Mouse (Mus musculus) kidney, postnatal 4 days (tissue): ENCODE data around the gene Tmem168.

Experiments used
- DNase-seq, 2 experiments: peaks; one replicate each; pipeline ENCODE4 v3.0.0; 2021; ENCODE audit warnings: mixed read lengths in 2 of 2

Gene Tmem168

DNA sequence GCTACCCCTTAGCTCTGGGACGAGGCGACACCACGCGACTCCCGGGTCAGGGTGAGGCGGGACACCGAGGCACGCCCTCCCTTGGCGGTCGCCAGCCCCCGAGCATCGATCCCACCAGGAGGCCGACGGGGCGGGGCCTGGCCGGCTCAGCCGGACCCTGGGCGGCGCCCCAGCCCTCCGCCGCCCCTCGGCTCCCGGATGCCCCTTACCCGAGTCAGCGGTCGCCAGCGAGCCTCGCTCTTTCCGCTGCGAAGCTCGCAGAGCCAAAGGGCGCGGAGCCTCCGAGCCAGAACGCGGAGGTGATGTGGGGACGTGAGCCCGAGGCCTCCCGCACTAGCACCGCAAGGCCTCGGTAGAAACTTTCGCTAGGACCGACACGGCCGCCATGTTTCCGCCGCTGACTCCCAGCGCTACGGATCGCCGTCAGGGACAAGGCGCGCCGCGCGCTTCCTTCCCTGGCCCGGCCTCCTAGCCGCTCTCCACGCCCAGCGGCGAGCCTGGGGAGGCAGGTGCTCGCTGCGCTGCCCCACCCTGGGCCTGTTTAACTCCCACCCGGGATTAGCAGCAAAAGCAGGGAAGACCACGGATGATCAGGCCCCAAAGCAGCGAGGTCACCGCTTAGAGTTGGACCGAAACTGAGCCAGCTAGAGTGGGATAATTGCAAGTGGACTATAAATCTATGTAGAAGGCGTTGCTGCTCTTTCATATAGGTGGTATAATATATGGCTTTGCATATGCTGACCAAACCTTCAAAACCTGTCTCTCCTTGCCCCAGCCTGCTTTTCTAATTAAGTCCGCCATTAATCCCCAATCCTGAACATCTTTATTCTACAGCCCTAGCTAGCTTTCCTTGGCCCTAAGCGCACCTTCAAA, at the start of gene Tmem168:
Gene Tmem168, minus strand, starts transcription at position 480 of the 873 bp plus-strand sequence.
- DNase-seq = peak; percentile 96 to 97

DNA sequence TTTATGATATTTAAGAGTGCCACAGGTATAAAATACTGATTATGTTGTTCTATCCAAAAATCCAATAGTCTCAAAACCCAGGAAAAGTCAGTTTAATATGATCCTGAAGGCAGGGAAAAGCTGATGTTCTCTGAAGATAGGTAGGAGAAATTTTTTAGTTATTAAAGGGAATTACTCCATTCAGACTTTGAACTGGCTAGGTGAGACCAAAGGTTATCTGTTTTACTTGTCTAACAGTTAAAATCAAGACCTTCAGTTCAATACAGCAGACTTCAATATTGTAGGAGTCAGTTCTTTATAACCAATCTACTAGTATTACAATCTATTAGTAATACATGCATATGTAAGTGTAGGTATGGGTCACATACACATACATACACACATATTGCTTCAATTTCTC, 46.2 kb upstream of the Tmem168 start:
- no peak for DNase-seq

DNA sequence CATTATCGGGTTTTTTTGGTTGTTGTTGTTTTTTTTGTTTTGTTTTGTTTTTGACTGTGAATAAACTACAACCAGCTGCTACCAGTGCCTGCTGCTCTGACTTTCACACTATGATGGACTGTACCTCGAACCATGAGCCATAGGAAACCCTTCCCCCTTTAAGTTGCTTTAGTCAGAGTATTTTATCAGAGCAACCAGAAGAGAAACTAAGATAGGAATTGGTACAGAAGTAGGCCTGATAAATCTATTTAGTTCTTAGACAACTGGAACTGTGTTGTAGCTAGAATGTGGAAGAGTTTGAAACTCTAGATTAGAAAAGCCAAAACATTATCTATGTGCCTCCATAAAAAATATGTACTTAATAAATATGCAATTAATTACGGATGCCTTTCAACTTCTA, 44.4 kb upstream of the Tmem168 start:
- no peak for DNase-seq

DNA sequence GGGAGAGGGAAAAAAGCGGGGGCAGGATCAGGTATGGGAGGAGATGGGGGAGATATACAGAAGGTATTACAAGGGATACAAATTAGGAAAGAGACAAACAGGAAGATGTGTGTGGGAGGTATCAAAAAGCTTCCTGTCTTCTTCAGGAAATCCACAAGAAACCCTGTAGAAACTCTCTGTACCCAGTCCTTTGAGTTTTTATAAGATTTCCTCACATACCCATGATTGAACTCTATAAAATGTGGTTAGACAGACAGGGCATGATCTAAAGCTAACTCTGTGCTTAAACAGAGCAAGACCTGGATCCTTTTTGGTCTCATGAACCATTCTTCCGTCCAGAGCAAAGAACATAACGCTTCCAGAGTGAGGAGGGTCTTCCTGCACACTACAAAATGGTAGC, 43.0 kb upstream of the Tmem168 start:
- DNase-seq = no peak

DNA sequence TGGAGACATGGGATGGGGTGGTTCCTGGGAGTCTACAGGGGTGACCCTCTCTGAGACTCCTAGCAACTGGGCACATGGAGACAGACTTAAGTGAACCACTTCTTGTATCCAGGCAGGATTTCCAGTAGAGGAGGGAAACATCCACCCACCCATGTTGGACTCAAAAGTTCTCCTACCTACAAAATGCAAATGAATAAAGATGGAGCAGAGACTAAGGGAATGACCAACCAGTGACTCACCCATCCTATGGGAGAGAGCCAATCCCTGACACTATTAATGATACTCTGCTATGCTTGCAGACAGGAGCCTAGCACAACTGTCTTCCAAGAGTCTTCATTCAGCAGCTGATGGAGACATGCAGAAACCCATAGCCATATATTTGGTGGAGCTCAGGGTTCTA, 40.4 kb upstream of the Tmem168 start:
- no peak for DNase-seq

DNA sequence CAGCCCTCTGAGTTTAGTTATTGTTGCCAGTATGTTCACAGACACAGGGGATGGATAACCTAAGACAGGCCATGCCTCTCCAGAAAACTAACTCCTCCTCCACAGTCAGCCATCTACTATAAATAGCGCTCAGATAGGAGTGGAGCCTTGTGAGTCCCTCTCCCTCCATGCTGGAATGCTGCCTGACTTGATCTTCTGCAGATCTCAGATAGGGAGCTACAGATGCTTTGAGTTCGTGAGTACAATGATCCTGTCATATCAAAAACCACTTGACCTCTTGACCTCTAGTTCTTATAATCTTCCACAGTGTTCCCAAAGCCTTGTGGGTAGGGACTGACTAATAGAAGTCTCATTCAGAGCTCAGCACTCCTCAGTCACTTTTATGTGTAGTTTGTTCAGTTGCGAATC, 28.7 kb upstream of the Tmem168 start:
- no peak for DNase-seq

DNA sequence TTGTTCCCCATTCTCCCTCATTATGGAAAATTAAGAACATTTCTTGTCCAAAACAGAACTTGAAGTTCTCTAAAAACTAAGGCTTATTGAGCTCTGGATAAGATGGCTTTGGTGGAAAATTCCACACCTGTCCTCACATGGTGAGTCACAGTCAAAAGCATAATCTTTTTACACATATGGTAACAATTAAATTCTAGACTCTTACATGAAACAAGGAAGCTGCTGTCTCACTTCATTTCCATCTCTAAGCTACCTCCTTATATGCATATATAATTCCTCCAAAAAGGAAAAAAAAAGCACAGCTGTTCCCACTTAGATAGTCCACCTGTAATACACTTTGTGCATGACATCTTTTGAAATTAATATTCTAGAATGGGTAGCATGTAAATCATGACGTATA, 24.7 kb upstream of the Tmem168 start:
- no peak for DNase-seq

DNA sequence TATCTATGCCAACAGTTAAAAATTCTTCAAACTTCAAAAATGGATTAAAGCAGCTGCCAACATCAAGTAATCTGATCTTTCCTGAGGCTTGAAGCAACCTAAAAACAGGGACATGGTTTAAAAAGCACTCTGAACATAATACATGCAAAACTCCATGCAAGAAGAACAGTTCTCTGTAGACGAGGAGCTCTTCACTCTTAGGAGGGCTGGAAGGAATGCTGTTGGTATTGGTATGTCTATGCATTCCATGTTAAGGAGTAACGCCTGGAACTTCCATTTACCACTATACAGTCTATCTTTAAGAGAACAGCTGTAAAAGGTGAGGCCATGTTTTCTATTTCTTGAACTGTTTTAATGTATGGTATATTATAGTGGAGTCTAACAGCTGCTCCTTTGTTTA, 22.7 kb upstream of the Tmem168 start:
- DNase-seq = no peak

DNA sequence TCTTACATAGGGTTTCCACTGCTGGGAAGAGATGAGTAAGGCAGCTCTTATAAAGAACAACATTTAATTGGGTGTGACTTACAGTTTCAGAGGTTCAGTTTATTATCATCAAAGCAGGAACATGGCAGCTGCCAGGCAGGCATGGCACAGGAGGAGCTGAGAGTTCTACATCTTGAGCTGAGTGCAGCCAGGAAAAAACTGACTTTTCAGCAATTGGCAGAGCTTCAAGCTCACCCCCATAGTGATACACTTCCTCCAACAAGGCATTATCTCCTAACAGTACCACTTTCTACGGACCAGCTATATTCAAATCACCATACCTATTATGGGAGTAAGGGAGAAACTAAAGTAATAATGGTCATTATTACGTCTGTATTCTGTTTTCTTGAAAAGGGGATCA, 11.7 kb upstream of the Tmem168 start:
- DNase-seq = no peak

DNA sequence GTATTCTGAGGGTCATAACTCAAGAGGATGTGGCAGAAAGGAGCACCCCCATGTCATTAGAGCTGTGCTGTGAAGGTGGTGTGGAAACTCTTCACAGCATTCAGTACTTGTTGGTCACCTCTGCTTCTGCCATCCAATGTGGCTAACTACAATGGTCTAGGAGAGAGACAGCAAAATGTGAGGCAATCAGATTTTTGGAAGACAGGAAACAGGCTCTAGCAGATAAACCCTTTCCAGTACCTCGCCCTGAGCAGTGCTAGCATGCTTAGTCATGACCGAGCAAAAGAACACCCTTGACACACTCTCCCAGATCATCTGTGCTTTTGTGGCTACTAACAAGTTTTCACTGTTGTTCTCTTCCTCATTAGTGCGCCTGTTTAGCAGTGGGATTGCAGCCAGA, 9.2 kb upstream of the Tmem168 start:
- DNase-seq = no peak

DNA sequence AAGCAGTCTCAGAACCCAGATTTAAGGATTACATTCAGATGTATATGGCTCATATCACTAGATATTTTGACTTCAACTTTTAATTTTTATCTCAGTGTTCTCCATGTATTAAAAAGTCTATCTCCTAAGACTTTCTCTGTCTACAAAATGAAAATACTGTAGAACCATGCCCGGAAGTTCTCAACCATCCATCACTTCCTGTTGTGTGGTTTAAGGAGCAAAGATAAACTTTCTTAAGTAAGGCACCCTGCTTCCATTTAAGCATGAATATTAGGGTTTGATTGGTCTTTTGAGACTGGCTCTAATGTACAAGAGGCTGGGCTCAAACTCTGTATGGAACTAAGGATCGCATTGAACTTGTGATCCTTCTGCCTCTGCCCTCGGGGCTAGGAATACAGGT, 6.7 kb upstream of the Tmem168 start:
- no peak for DNase-seq

DNA sequence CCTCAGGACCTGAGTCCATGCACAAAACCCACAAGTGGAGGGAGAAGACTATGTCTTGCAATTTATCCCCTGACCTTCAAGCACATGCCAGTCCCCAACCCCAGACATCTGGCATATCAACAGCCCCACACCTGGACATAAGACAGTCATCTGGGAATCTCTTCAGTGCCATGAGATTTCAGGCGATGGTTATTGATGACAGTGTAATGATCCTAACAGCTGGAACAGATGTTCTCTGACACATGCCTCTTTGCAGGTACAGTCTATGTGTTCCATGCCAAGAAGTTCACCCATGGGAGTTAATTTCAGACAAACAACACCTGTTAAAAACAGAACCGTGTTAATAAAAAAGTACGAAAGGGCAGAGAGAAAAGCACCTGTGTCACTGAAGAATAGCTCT, 5.8 kb upstream of the Tmem168 start:
- no peak for DNase-seq

DNA sequence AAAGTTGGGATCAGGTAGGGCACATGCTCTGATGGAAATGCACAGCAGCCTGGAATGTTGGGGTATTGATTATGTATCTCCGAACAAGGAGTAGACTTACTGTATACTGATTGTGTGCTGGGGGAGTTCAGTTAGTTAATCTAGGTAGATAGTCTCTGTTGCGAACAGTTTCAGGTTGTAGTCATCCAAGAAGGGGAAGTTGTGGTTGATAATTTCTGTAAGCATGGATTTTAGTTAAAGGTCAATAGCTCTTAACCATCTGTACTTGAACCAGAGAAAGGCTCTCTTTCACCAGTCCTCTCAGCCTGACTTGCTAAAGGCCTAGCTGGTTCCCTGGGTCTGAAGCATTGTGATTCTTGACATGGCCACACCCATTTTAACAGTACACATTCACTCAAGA, 3.0 kb upstream of the Tmem168 start:
- DNase-seq = no peak

DNA sequence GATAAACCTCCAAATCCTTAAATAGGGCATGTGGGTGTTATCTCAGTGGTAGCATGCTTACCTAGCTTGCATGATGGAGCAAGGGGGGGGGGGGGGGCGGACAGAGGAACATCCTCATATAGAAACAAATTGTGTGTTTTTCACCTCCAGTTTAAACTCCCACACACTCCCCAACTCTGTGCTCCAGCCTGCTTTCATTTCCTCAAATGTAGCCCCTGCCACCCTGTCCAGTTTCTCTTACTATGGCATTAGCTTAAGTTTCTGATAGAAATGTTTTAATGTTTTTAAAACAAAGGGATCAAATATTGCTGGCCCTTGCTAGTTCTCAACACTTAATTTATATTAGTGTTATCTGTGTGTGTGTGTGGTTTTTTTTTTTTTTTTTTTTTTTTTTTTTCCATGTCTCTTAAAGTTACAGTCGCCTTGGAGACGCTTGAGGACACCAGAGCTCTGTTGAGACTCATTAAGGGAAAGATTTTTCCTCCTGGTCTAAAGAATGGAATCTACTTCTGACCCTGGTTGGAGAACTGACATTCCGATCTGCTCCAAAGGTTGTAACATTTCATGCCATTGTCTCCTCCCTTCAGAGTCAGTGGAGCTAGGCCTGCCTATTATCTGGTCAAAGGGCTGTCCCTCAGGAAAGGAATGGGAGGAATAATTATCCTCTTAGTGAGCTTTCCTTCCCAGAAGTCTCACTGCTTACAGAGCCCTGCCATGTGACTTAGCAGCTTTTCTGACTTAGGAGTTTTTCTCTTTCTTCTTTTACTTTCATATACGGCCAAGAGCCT, 1.6 kb upstream of the Tmem168 start:
- no peak for DNase-seq

DNA sequence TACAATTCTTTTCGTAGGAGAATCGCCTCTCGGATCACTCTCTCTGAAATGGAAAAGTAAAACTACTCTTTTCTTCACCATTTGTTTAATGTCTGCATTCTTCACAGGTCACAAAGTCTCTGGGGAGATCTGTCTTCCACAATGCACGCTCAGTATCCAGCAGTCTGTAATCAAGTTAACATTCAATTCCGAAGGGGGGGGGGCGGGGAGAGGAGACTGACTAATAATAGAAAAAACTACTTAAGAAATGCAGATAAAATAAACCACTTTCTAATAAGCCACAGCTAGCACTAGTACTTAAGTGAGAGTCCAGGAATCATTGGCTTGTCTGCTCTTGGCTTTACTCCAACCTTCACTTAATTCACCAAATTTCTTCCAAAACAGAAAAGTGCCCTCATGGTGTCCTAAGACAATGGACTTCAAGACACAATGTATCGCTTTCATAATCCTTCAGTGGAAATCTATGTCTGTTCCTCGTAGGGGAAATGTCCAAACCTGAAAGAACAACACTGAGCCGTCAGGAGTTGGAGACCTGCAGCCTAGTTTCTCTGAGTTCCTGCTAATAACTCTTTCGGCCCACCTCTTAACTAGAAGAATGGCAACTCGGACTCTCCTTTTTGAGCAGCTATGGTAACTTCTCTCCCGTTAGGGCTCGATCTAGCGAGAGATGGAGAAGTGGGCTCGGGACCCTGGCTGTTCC, 829 bp downstream of the Tmem168 start:
- DNase-seq = no peak

DNA sequence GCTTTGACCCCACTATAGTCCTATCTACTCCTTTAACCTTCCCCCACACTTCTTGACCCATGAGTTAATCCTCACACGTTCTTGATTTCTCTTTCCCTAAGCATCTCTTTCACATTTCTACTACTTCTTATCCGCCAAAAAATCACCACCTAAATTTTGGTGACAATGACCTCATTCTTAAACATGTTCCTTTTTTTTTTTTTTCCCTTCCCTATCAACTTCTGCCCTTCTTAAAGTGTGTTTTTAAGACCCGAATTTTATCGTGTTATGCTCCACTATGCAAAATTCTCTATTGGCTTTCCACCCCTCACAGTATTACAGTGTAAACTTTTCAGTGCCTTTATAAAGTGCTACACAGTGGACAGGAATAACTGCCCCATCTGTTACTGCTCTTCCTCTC, 1.5 kb downstream of the Tmem168 start:
- no peak for DNase-seq

DNA sequence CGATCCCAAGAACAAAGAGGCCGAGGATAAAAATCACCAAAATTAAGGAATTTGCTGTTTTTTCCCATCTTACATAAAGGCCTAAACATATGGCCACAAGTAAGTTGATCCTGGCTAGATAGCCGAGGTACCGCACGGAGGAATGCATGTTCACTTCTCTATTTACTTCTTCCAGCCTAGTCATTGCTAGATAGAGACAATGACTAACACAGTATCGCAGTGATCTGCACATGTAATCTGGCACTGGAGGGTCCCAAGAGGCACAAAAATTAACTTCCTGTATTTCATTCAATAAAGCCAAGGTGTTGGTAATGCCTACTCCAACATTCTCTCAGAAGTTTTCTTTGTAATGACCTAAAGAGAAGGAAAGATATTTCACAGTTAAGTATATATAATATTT, 4.8 kb downstream of the Tmem168 start:
- DNase-seq = no peak

DNA sequence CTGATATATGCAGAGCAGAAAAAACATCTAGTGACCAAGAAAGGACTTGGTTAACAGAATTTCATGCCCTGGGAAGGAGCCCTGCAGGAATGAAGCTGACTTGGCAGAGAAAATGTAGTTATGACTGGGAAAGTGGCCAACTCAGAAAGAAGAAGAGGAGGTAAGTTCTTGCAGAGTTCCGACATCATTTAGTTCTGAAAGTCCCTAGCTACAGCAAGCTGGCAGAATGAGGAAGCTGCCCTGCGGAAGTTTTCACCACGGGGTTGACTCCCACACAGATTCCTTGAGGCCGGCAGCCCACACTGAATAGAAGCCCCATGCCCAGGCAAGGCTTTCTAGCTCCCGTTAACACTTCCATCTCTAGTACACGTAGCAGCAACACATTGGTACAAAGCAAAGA, 6.3 kb downstream of the Tmem168 start:
- peak; percentile 37 to 60 for DNase-seq

DNA sequence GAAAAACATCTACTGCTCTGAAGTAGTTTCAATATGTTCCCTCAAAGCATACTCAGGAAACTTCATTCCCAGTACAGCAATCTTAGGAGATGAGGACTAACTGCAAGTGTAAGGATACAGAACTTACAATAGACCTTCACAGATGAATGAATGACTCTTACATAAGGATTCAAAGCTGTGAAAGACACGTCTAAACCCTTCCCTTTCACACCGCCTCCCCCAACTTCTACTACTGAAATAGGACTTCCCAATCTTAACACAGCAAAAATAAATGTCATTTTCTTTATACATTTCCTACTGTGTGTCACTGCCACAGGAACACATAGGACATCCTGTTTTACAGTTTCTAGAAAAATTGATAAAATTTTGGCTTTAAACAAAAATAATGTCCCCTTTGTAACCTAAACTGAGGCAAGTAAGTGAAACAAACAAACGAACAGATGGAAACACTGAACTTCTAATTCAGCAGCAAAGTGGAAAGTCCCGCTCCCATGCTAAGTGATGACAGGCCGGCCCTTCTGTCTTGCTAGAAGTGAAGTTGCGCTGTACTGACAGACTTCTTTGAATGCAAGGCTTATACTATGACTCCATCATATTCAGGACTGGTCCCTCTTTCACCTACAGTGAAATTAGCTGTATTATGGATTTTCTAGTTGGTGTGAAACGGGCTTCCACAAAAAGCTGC, 9.5 kb downstream of the Tmem168 start:
- no peak for DNase-seq

DNA sequence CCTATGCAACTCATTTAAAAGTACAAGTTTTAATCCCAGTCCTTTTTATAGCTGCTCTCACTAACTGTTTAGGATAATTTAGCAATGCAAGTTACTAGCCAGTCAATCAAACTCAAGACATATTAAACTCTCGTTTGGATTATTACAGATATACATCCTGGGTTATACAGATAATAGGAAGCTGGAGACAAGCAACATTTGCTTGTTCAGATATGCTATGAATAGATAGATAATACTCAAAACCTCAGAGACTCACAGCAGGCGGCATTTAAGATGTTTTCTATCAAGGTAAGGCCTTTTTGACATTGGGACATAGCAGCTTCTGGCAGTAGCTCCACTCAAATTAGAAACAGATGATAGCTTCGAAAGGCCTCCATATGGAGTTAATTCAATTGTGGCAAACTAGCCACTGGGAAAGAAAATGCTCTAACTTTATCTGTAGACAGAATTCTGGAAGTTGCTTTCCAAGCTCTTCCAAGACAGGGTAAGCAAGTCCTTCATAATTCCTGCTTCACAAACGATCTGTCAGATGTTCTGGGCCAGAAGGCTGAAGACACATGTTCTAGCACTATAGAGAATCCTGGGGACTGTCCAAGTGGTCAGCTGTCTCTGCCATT, 15.1 kb downstream of the Tmem168 start:
- no peak for DNase-seq

DNA sequence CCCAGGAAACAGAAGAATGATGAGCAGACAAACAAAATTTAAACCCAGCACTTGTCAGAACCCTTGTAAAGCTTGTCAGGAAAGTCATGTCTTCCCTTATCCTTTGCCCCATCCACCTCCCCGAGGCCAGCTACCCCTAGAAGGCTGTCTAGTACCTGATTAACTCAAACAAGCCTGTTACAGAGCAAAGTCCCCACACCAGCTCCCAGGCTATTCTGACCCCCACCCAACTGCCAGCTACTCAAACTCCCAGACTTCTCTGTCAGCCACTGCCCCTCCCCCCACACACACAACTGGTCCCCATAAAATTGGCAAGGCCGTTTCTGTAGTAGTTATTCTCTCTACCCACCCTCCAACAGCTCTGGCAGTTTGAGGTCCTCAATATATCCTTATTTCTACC, 21.3 kb downstream of the Tmem168 start:
- DNase-seq = peak; percentile 50 to 70

DNA sequence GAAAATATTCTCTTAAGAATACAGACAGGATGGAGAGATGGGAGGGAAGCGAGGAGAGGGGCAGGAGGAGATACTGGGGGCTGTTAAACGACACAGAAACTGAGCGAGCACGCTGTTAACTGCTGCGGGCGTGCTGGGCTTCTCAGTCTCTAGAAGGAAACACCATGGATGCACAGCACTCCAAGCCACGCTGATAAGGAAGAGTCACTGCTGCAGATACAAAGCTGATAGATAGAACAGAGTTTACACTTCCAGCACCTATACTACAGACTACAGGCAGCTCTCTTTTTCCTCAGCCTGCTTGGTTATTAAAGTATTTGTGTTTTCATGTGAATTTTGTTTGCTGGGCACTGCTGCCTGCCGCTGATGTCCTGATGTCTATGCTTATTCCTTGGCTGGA, 21.7 kb downstream of the Tmem168 start:
- no peak for DNase-seq

DNA sequence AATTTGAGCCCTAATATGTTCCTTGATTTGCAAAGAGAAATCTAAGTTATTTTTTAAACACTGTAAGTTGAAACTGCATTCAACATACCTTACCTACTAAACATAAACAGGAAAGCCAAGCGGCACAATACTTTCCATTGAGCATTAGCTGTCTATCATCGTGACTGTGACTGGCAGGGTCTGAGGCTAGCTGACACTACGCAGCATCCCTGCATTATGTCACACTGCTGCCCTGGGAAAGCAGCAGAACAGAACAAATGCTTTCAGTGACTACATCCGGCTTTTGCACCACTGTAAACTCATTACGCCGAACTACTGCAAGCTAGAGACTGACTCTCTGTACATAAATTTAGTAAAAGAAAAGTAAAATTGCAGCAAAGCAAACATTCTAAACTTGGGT, 23.1 kb downstream of the Tmem168 start:
- no peak for DNase-seq
